Mouse (Mus musculus) midbrain, embryonic 12.5 days (tissue): ENCODE measurements at regions not wholly inside any gene's neighbourhood (a gene's known extent, or its start where the extent isn't known, plus 50 kb on each side); places are given as distances from the start of the nearest gene placed in this dataset.

ENCODE experiments used
- ATAC-seq: fragments of 200-750 bp; cut with Nextera tagmentation; 2 replicates; pipeline ENCODE4 v1.8.0; 2017; ENCODE audit warnings: low read depth, moderate TSS enrichment, moderate library complexity; ENCODE audit not compliant: low FRiP score
- H3K27ac ChIP-seq: fragments of 300-500 bp; sonication (generic); replicated peaks from 2 replicates; pipeline ENCODE4 v1.5.1; 2016; ENCODE audit warnings: mild to moderate bottlenecking
- H3K27me3 ChIP-seq: fragments of 300-500 bp; sonication (generic); 2 replicates; pipeline ENCODE4 v1.6.1; 2016; ENCODE audit warnings: mild to moderate bottlenecking
- H3K36me3 ChIP-seq: fragments of 300-500 bp; sonication (generic); 2 replicates; pipeline ENCODE4 v1.6.1; 2016
- H3K4me1 ChIP-seq: fragments of 300-500 bp; sonication (generic); 2 replicates; pipeline ENCODE4 v1.6.1; 2016
- H3K4me2 ChIP-seq: fragments of 300-500 bp; sonication (generic); replicated peaks from 2 replicates; pipeline ENCODE4 v1.6.1; 2016; ENCODE audit warnings: mild to moderate bottlenecking, moderate library complexity
- H3K4me3 ChIP-seq: fragments of 300-500 bp; sonication (generic); 2 replicates; pipeline ENCODE4 v1.5.1; 2016; ENCODE audit warnings: mild to moderate bottlenecking
- H3K9ac ChIP-seq: fragments of 300-500 bp; sonication (generic); replicated peaks from 2 replicates; pipeline ENCODE4 v1.6.1; 2016; ENCODE audit warnings: mild to moderate bottlenecking, moderate library complexity
- H3K9me3 ChIP-seq: fragments of 300-500 bp; sonication (generic); 2 replicates; pipeline ENCODE4 v1.6.1; 2016; ENCODE audit warnings: mild to moderate bottlenecking
- WGBS: fragments of 180-500 bp; shearing (Covaris S2); methylation state at CpG from one replicate; pipeline ENCODE4 v1.1.7; 2016; 5-methylcytosine and 5-hydroxymethylcytosine counted together

DNA sequence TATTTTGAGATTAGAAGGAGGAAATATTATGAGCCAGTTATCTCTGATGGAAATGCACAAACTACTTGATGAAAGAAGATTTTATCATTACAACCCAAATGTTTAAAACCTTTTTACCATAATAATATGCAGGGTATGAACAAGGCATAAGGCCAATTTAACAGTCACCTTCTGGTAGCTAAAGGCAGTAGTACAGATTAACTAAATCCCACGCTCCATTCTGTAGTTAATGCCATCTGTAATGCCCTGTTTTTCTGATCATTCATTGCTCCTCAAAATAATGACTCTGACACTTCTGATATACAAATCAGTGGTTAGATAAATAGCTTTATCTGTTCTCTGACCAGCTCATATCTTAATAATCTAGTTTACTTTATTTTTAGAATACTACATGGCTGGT, 987.8 kb downstream of the Pcdh7 start:
- no peak overlapping the region for H3K27ac ChIP-seq
- no peak overlapping the region for H3K9ac ChIP-seq
- no peaks in the 10 kb centered on the region for H3K27me3 ChIP-seq
- H3K4me3 ChIP-seq, result no peak overlapping the region
- H3K4me2 ChIP-seq, result no peak overlapping the region
- no peak for ATAC-seq
- H3K4me1 ChIP-seq, result no peaks in the 10 kb centered on the region
- no peaks in the 10 kb centered on the region for H3K9me3 ChIP-seq
- H3K36me3 ChIP-seq, result no peaks in the 10 kb centered on the region
- WGBS, result 84% methylated on average over 1 of the region's 1 CpGs

DNA sequence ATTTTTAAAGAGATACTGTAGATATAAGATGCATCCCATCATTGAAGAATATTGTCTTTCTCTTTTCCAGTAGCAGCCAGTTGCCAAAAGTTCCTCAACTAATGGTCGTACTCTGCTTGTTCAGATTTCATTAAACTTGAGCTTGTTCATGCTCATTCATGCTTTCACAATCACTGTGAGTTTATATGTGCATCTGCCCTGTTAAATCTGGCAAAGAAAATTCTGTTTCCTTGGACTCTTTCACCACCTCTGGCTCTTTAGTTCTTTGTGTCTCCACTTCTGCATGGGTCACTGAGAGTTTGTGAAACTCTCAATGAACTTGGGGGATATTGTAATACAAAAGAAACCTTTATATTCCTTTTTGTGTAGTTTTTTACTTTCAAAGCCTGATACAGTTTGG, 994.6 kb downstream of the Pcdh7 start:
- H3K9ac ChIP-seq, result no peak overlapping the region
- WGBS, result 60% methylated on average over 1 of the region's 1 CpGs
- ATAC-seq, result no peak

GRCm38 (mm10) chr5:58733366-58733765, 1015.6 kb downstream of the Pcdh7 start:
- H3K9ac ChIP-seq, result no peak overlapping the region
- no peak overlapping the region for H3K4me3 ChIP-seq
- 94% methylated on average over 3 of the region's 3 CpGs for WGBS
- no peak for ATAC-seq
- no peak overlapping the region for H3K4me2 ChIP-seq
- H3K9me3 ChIP-seq, result no peaks in the 10 kb centered on the region
- H3K27ac ChIP-seq, result no peak overlapping the region
- no peaks in the 10 kb centered on the region for H3K27me3 ChIP-seq
- H3K36me3 ChIP-seq, result no peaks in the 10 kb centered on the region
- no peaks in the 10 kb centered on the region for H3K4me1 ChIP-seq

More for the DNA sequence above, 994.6 kb downstream of the Pcdh7 start:
- H3K4me2 ChIP-seq, result no peak overlapping the region
- H3K9me3 ChIP-seq, result no peaks in the 10 kb centered on the region
- H3K4me3 ChIP-seq, result no peak overlapping the region
- no peaks in the 10 kb centered on the region for H3K4me1 ChIP-seq
- no peaks in the 10 kb centered on the region for H3K36me3 ChIP-seq
- H3K27me3 ChIP-seq, result no peaks in the 10 kb centered on the region
- no peak overlapping the region for H3K27ac ChIP-seq

GRCm38 (mm10) chr5:58733961-58734360, 1016.2 kb downstream of the Pcdh7 start:
- no peaks in the 10 kb centered on the region for H3K27me3 ChIP-seq
- no peaks in the 10 kb centered on the region for H3K36me3 ChIP-seq
- no peak overlapping the region for H3K9ac ChIP-seq
- WGBS, result 87% methylated on average over 2 of the region's 2 CpGs
- no peaks in the 10 kb centered on the region for H3K9me3 ChIP-seq
- H3K4me1 ChIP-seq, result no peaks in the 10 kb centered on the region
- ATAC-seq, result no peak
- H3K27ac ChIP-seq, result no peak overlapping the region
- no peak overlapping the region for H3K4me2 ChIP-seq
- no peak overlapping the region for H3K4me3 ChIP-seq

DNA sequence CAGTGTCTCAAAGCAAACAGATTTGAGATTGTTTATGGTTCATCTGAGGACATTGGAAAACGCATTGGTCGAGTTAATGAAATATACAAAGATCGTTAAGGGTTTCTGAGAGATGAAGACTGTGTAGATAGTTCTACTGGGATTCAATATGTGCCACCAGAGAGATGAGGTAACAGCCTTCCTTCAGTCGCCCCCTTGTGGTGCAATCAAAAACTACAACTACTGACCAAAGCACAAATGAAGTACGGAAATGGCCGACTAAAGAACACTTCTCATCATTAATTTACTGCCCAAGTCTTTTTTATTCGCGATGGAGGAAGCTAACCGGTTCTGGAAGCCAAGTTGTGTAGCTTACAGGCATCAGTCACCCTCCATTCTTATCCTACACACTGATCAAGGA, 1018.8 kb downstream of the Pcdh7 start:
- Histone ChIP-seq H3K27ac (no peak overlapping the region), H3K27me3 (no peaks in the 10 kb centered on the region), H3K4me1 (no peaks in the 10 kb centered on the region), H3K4me2 (no peak overlapping the region), H3K9me3 (no peaks in the 10 kb centered on the region), H3K9ac (no peak overlapping the region), H3K36me3 (no peaks in the 10 kb centered on the region), H3K4me3 (no peak overlapping the region)
- ATAC-seq, result no peak
- whole genome bisulfite sequencing, result 66% methylated on average over 9 of the region's 9 CpGs

GRCm38 (mm10) chr5:58737264-58737883, 1019.6 kb downstream of the Pcdh7 start:
- WGBS, result 83% methylated on average over 4 of the region's 4 CpGs
- H3K9me3 ChIP-seq, result no peaks in the 10 kb centered on the region
- no peak overlapping the region for H3K4me3 ChIP-seq
- no peaks in the 10 kb centered on the region for H3K36me3 ChIP-seq
- H3K27ac ChIP-seq, result no peak overlapping the region
- no peaks in the 10 kb centered on the region for H3K4me1 ChIP-seq
- no peak for ATAC-seq
- no peak overlapping the region for H3K9ac ChIP-seq
- no peaks in the 10 kb centered on the region for H3K27me3 ChIP-seq
- H3K4me2 ChIP-seq, result no peak overlapping the region

- Histone ChIP-seq H3K4me2 (no peak overlapping the region), H3K9ac (no peak overlapping the region), H3K27ac (no peak overlapping the region), H3K4me1 (no peaks in the 10 kb centered on the region), H3K4me3 (no peak overlapping the region), H3K36me3 (no peaks in the 10 kb centered on the region), H3K9me3 (no peaks in the 10 kb centered on the region), H3K27me3 (no peaks in the 10 kb centered on the region)
- 77% methylated on average over 4 of the region's 4 CpGs for WGBS
- no peak for ATAC-seq
Observed at GRCm38 (mm10) chr5:58738041-58738440, 1020.3 kb downstream of the Pcdh7 start.

- Histone ChIP-seq H3K4me2 (no peak overlapping the region), H3K27me3 (no peaks in the 10 kb centered on the region), H3K36me3 (no peaks in the 10 kb centered on the region), H3K4me1 (no peaks in the 10 kb centered on the region), H3K9ac (no peak overlapping the region), H3K9me3 (no peaks in the 10 kb centered on the region), H3K27ac (no peak overlapping the region), H3K4me3 (no peak overlapping the region)
- 80% methylated on average over 1 of the region's 1 CpGs for WGBS
- no peak for ATAC-seq
Observed at GRCm38 (mm10) chr5:58740759-58741158, 1023.0 kb downstream of the Pcdh7 start.

DNA sequence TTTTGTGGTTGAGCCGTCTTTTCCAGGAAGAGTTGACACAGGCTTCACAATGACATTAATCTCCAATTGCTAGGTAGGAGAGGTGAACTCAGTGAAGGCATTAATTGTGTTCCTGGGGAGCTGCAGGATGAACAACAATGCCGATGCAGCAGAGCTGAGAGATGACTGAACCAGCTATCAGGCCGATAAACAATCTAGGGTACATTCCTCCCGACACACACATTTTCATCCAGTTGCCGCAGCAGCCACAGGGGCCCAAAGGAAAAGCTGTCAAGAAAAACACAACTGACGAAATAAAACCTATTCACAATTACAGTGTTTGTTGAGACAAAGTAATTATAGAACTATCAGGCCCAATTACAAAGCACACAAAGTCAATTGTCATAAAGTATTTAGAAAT, 1029.9 kb downstream of the Pcdh7 start:
- WGBS, result 3% methylated on average over 6 of the region's 6 CpGs

DNA sequence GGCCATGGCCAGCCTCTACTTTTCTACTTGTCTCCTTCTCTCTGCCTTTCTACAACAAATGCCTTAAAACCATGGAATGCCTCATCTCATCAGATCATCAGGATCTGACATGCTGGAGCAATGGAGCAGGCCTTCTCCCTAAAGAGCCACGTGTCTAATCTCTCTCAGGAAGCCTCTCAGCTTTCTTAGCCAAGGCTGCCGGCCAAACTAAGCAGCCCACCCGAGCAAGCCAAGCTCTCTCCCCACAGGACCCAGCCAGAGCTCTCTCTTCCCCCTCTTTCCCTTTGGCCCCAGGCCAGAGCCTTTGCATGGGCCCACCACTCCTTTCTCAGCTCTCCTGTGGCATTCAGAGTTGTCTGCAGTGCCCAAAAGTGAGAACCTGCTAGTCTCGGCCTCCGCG, 1034.0 kb downstream of the Pcdh7 start:
- no peak for ATAC-seq
- Histone ChIP-seq H3K9me3 (no peaks in the 10 kb centered on the region), H3K36me3 (no peaks in the 10 kb centered on the region), H3K9ac (no peak overlapping the region), H3K4me3 (no peak overlapping the region), H3K27me3 (no peaks in the 10 kb centered on the region), H3K27ac (no peak overlapping the region), H3K4me1 (peaks cover 8% of the 10 kb centered on the region; the same call in 1 of the 2 replicates), H3K4me2 (no peak overlapping the region)
- WGBS, result 90% methylated on average over 6 of the region's 6 CpGs

More for the DNA sequence above, 1029.9 kb downstream of the Pcdh7 start:
- Histone ChIP-seq H3K27ac (no peak overlapping the region), H3K4me2 (peak overlapping the region; percentile 15; the same call in 1 of the 2 replicates), H3K9ac (no peak overlapping the region; the same call in 1 of the 2 replicates), H3K9me3 (no peaks in the 10 kb centered on the region), H3K4me1 (peaks cover 8% of the 10 kb centered on the region; the same call in 1 of the 2 replicates), H3K36me3 (no peaks in the 10 kb centered on the region), H3K4me3 (no peak overlapping the region), H3K27me3 (no peaks in the 10 kb centered on the region)
- ATAC-seq, result no peak
